Mouse (Mus musculus): ENCODE results near the gene Prss50. TPM values are rescaled to one million over a fixed set of nuclear protein-coding genes. Genes with fewer than 3 reads are reported as not detected.
A peak's percentile ranks its signal among the peaks of the same experiment; 100 is the strongest.

Gene Prss50
- total RNA-seq, 1 experiment, result 69.3 TPM

- H3K27ac ChIP-seq (ENCODE audit: insufficient read depth, low read depth, low read length, poor library complexity, severe bottlenecking), result no peak overlapping the region
- no peaks in the 10 kb centered on the region for H3K9me3 ChIP-seq (ENCODE audit: control insufficient read depth, insufficient read depth, low read depth, low read length)
- no peaks in the 10 kb centered on the region for H3K36me3 ChIP-seq (ENCODE audit: control insufficient read depth, insufficient read depth, low read length, poor library complexity, severe bottlenecking)
- in situ Hi-C loops (cut with MboI; ENCODE audit: low sequenced_read_pairs in 2 of 2, unreplicated experiment in 2 of 2), result no loop called here
- TF ChIP-seq CHD2 (IDR thresholded peaks at IDR 0.05; ENCODE audit: low read depth, low read length), result no peak
- TF ChIP-seq ZNF384 (IDR thresholded peaks at IDR 0.05; ENCODE audit: low read depth, low read length), result no peak
- no peak overlapping the region for H3K4me3 ChIP-seq (ENCODE audit: insufficient read depth in 1 of 2, low read depth in 1 of 2, low read length in 2 of 2, poor library complexity in 1 of 2, severe bottlenecking in 1 of 2)
- H3K4me1 ChIP-seq (ENCODE audit: control insufficient read depth in 2 of 2, insufficient read depth in 2 of 2, low read length in 2 of 2, poor library complexity in 1 of 2), result peaks cover 0 to 5% of the 10 kb centered on the region in 2 experiments; a peak in 2 of 4 replicates
- no peak for DNase-seq (ENCODE audit: low read depth, low spot score)
- no peak overlapping the region for H3K9ac ChIP-seq (ENCODE audit: insufficient read depth, low read depth, low read length, poor library complexity, severe bottlenecking)
Observed at GRCm38 (mm10) chr9:110849162-110849561, 8.6 kb upstream of the Prss50 start.

- H3K9ac ChIP-seq (ENCODE audit: insufficient read depth, low read depth, low read length, poor library complexity, severe bottlenecking), result no peak overlapping the region
- no peak overlapping the region for H3K27ac ChIP-seq (ENCODE audit: insufficient read depth, low read depth, low read length, poor library complexity, severe bottlenecking)
- TF ChIP-seq HCFC1 (IDR thresholded peaks at IDR 0.05; ENCODE audit: borderline replicate concordance, insufficient read depth, low read length) (no peak), ZNF384 (IDR thresholded peaks at IDR 0.05; ENCODE audit: low read depth, low read length) (no peak), MAFK (IDR thresholded peaks at IDR 0.05; ENCODE audit: insufficient read depth, low read depth, low read length) (no peak), ZC3H11A (IDR thresholded peaks at IDR 0.05; ENCODE audit: borderline replicate concordance, low read depth, low read length) (no peak), CHD2 (IDR thresholded peaks at IDR 0.05; ENCODE audit: low read depth, low read length) (no peak)
- no peak overlapping the region for H3K4me3 ChIP-seq (ENCODE audit: insufficient read depth in 1 of 2, low read depth in 1 of 2, low read length in 2 of 2, poor library complexity in 1 of 2, severe bottlenecking in 1 of 2)
- no peaks in the 10 kb centered on the region for H3K36me3 ChIP-seq (ENCODE audit: control insufficient read depth, insufficient read depth, low read length, poor library complexity, severe bottlenecking)
- H3K4me1 ChIP-seq (ENCODE audit: control insufficient read depth in 2 of 2, insufficient read depth in 2 of 2, low read length in 2 of 2, poor library complexity in 1 of 2), result peaks cover 5 to 18% of the 10 kb centered on the region in 2 experiments
- no peaks in the 10 kb centered on the region for H3K9me3 ChIP-seq (ENCODE audit: control insufficient read depth, insufficient read depth, low read depth, low read length)
- in situ Hi-C loops (cut with MboI; ENCODE audit: low sequenced_read_pairs in 2 of 2, unreplicated experiment in 2 of 2), result no loop called here
- no peak for DNase-seq (ENCODE audit: low read depth, low spot score)
Observed at GRCm38 (mm10) chr9:110855903-110856302, 1.9 kb upstream of the Prss50 start.

GRCm38 (mm10) chr9:110856920-110857319 lies 847 bp upstream of the Prss50 start:
- Histone ChIP-seq H3K4me1 (ENCODE audit: control insufficient read depth in 2 of 2, insufficient read depth in 2 of 2, low read length in 2 of 2, poor library complexity in 1 of 2) (peaks cover 5 to 18% of the 10 kb centered on the region in 2 experiments), H3K27ac (ENCODE audit: insufficient read depth, low read depth, low read length, poor library complexity, severe bottlenecking) (no peak overlapping the region), H3K9me3 (ENCODE audit: control insufficient read depth, insufficient read depth, low read depth, low read length) (no peaks in the 10 kb centered on the region), H3K9ac (ENCODE audit: insufficient read depth, low read depth, low read length, poor library complexity, severe bottlenecking) (no peak overlapping the region), H3K4me3 (ENCODE audit: insufficient read depth in 1 of 2, low read depth in 1 of 2, low read length in 2 of 2, poor library complexity in 1 of 2, severe bottlenecking in 1 of 2) (no peak overlapping the region), H3K36me3 (ENCODE audit: control insufficient read depth, insufficient read depth, low read length, poor library complexity, severe bottlenecking) (no peaks in the 10 kb centered on the region)
- TF ChIP-seq MAFK (IDR thresholded peaks at IDR 0.05; ENCODE audit: insufficient read depth, low read depth, low read length) (no peak), ZNF384 (IDR thresholded peaks at IDR 0.05; ENCODE audit: low read depth, low read length) (no peak), ZC3H11A (IDR thresholded peaks at IDR 0.05; ENCODE audit: borderline replicate concordance, low read depth, low read length) (no peak)
- in situ Hi-C loops (cut with MboI; ENCODE audit: low sequenced_read_pairs in 2 of 2, unreplicated experiment in 2 of 2), result no loop called here
- DNase-seq (ENCODE audit: low read depth, low spot score), result no peak

DNA sequence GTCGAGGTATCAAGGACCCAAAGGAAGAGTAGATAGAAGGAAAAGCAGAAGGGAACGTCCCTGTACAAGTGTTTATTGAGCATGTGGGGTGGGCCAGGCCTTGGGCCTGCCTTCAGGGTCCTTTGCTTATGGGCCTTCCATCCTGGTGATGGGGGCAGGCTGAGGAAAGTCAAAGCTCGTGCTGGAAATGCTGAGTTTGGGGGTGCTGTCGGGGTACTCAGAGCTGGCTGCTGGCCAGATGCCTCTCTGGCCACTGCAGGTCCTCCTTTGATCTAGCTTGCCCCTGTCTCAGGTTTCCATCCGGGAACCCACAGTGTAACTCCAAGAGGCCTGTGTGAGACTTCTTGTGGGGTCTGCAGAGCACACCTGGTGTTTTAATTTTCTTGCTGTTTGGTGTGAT lies 756 bp downstream of the Prss50 start:
- Histone ChIP-seq H3K4me3 (ENCODE audit: insufficient read depth in 1 of 2, low read depth in 1 of 2, low read length in 2 of 2, poor library complexity in 1 of 2, severe bottlenecking in 1 of 2) (peak overlapping the region; percentile 76 to 83), H3K9ac (ENCODE audit: insufficient read depth, low read depth, low read length, poor library complexity, severe bottlenecking) (peak overlapping the region; percentile 73; the same call in 1 of the 2 replicates), H3K27ac (ENCODE audit: insufficient read depth, low read depth, low read length, poor library complexity, severe bottlenecking) (no peak overlapping the region), H3K36me3 (ENCODE audit: control insufficient read depth, insufficient read depth, low read length, poor library complexity, severe bottlenecking) (no peaks in the 10 kb centered on the region), H3K9me3 (ENCODE audit: control insufficient read depth, insufficient read depth, low read depth, low read length) (no peaks in the 10 kb centered on the region), H3K4me1 (ENCODE audit: control insufficient read depth in 2 of 2, insufficient read depth in 2 of 2, low read length in 2 of 2, poor library complexity in 1 of 2) (peaks cover 5 to 18% of the 10 kb centered on the region in 2 experiments)
- in situ Hi-C loops (cut with MboI; ENCODE audit: low sequenced_read_pairs in 2 of 2, unreplicated experiment in 2 of 2), result no loop called here
- no peak for TF ChIP-seq ZC3H11A (IDR thresholded peaks at IDR 0.05; ENCODE audit: borderline replicate concordance, low read depth, low read length)
- no peak for TF ChIP-seq ZNF384 (IDR thresholded peaks at IDR 0.05; ENCODE audit: low read depth, low read length)
- TF ChIP-seq MAFK (IDR thresholded peaks at IDR 0.05; ENCODE audit: insufficient read depth, low read depth, low read length), result no peak
- TF ChIP-seq CHD2 (IDR thresholded peaks at IDR 0.05; ENCODE audit: low read depth, low read length), result no peak
- no peak for TF ChIP-seq HCFC1 (IDR thresholded peaks at IDR 0.05; ENCODE audit: borderline replicate concordance, insufficient read depth, low read length)
- DNase-seq (ENCODE audit: low read depth, low spot score), result no peak

GRCm38 (mm10) chr9:110858967-110859596 lies 1.3 kb downstream of the Prss50 start:
- no peak for DNase-seq (ENCODE audit: low read depth, low spot score)

More at GRCm38 (mm10) chr9:110858967-110859596, 1.3 kb downstream of the Prss50 start:
- peaks cover 5 to 19% of the 10 kb centered on the region in 2 experiments for H3K4me1 ChIP-seq (ENCODE audit: control insufficient read depth in 2 of 2, insufficient read depth in 2 of 2, low read length in 2 of 2, poor library complexity in 1 of 2)
- H3K9ac ChIP-seq (ENCODE audit: insufficient read depth, low read depth, low read length, poor library complexity, severe bottlenecking), result no peak overlapping the region
- in situ Hi-C loops (cut with MboI; ENCODE audit: low sequenced_read_pairs in 2 of 2, unreplicated experiment in 2 of 2), result no loop called here
- no peak overlapping the region for H3K4me3 ChIP-seq (ENCODE audit: insufficient read depth in 1 of 2, low read depth in 1 of 2, low read length in 2 of 2, poor library complexity in 1 of 2, severe bottlenecking in 1 of 2)
- H3K9me3 ChIP-seq (ENCODE audit: control insufficient read depth, insufficient read depth, low read depth, low read length), result no peaks in the 10 kb centered on the region
- H3K27ac ChIP-seq (ENCODE audit: insufficient read depth, low read depth, low read length, poor library complexity, severe bottlenecking), result no peak overlapping the region
- TF ChIP-seq ZNF384 (IDR thresholded peaks at IDR 0.05; ENCODE audit: low read depth, low read length), result no peak
- TF ChIP-seq HCFC1 (IDR thresholded peaks at IDR 0.05; ENCODE audit: borderline replicate concordance, insufficient read depth, low read length), result no peak
- no peak for TF ChIP-seq CHD2 (IDR thresholded peaks at IDR 0.05; ENCODE audit: low read depth, low read length)
- TF ChIP-seq MAFK (IDR thresholded peaks at IDR 0.05; ENCODE audit: insufficient read depth, low read depth, low read length), result no peak
- TF ChIP-seq ZC3H11A (IDR thresholded peaks at IDR 0.05; ENCODE audit: borderline replicate concordance, low read depth, low read length), result no peak
- no peaks in the 10 kb centered on the region for H3K36me3 ChIP-seq (ENCODE audit: control insufficient read depth, insufficient read depth, low read length, poor library complexity, severe bottlenecking)

Measured in ES-E14 (cell line).